Mouse (Mus musculus) small intestine, adult 2 months (tissue): ENCODE data around the gene Cyp2j9.

Experiments used
- CTCF ChIP-seq: fragments of 200-500 bp; IDR thresholded peaks from 2 replicates; pipeline ENCODE4 v1.5.1; 2012; ENCODE audit warnings: low read depth, mild to moderate bottlenecking, control low read depth, inconsistent platforms, low read length, moderate library complexity, mixed read lengths; ENCODE audit not compliant: insufficient replicate concordance, insufficient read length; ENCODE audit errors: extremely low read depth
- POLR2A ChIP-seq: fragments of 200-500 bp; IDR thresholded peaks from 2 replicates; pipeline ENCODE4 v1.6.1; 2012; ENCODE audit warnings: low read depth, mild to moderate bottlenecking, control low read depth, inconsistent platforms, low read length, moderate library complexity

GRCm38 (mm10) chr4:96622474-96622873 is 31.1 kb upstream of the Cyp2j9 start:
- TF ChIP-seq CTCF = no peak
- no peak for TF ChIP-seq POLR2A
